Mouse (Mus musculus): ENCODE data around the gene Sdad1. TPM values are rescaled to one million over a fixed set of nuclear protein-coding genes. Genes with fewer than 3 reads are reported as not detected.
A peak's percentile ranks its signal among the peaks of the same experiment; 100 is the strongest.

Gene Sdad1
- total RNA-seq, 2 experiments from 2014 or later, result 32.1 to 36.0 TPM

- peak; percentile 92 for DNase-seq
Observed at GRCm38 (mm10) chr5:92312046-92312715, 1.9 kb upstream of the Sdad1 start.

GRCm38 (mm10) chr5:92304291-92304690 is 6.0 kb downstream of the Sdad1 start:
- peak; percentile 25 for DNase-seq

GRCm38 (mm10) chr5:92302149-92302840 is 8.0 kb downstream of the Sdad1 start:
- peak; percentile 14 for DNase-seq

- DNase-seq, result peak; percentile 14
Observed at GRCm38 (mm10) chr5:92294525-92294924, 15.8 kb downstream of the Sdad1 start.

GRCm38 (mm10) chr5:92291652-92292414 is 18.4 kb downstream of the Sdad1 start:
- no peak for DNase-seq

- DNase-seq, result no peak
Observed at GRCm38 (mm10) chr5:92287840-92288239, 22.4 kb downstream of the Sdad1 start.

GRCm38 (mm10) chr5:92283107-92283506 is 27.2 kb downstream of the Sdad1 start:
- DNase-seq, result no peak

- peak; percentile 71 for DNase-seq
Observed at GRCm38 (mm10) chr5:92282571-92282970, 27.7 kb downstream of the Sdad1 start.

- no peak for DNase-seq
Observed at GRCm38 (mm10) chr5:92278942-92279537, 31.2 kb downstream of the Sdad1 start.

- peak; percentile 92 for DNase-seq
Observed at GRCm38 (mm10) chr5:92277437-92278394, 32.6 kb downstream of the Sdad1 start, which contains the start of gene Naaa. Gene Naaa (minus strand): TSS chr5:92278170.

GRCm38 (mm10) chr5:92270496-92270895 is 39.8 kb downstream of the Sdad1 start:
- no peak for DNase-seq

- peak; percentile 75 for DNase-seq
Observed at GRCm38 (mm10) chr5:92263761-92264359, 46.4 kb downstream of the Sdad1 start.

- DNase-seq, result no peak
Observed at GRCm38 (mm10) chr5:92262646-92263045, 47.6 kb downstream of the Sdad1 start.

- DNase-seq, result no peak
Observed at GRCm38 (mm10) chr5:92256218-92256617, 54.1 kb downstream of the Sdad1 start, which contains the start of gene Ppef2. Gene Ppef2 (minus strand): TSS chr5:92256278.

- no peak for DNase-seq
Observed at GRCm38 (mm10) chr5:92254476-92254875, 55.8 kb downstream of the Sdad1 start.

- DNase-seq, result no peak
Observed at GRCm38 (mm10) chr5:92252797-92253343, 57.4 kb downstream of the Sdad1 start.

- DNase-seq, result no peak
Observed at GRCm38 (mm10) chr5:92252031-92252430, 58.2 kb downstream of the Sdad1 start.

- no peak for DNase-seq
Observed at GRCm38 (mm10) chr5:92248614-92249013, 61.7 kb downstream of the Sdad1 start.

- DNase-seq, result no peak
Observed at GRCm38 (mm10) chr5:92245483-92245882, 64.8 kb downstream of the Sdad1 start.

- DNase-seq, result no peak
Observed at GRCm38 (mm10) chr5:92244900-92245299, 65.4 kb downstream of the Sdad1 start.

- DNase-seq, result no peak
Observed at GRCm38 (mm10) chr5:92240769-92241168, 69.5 kb downstream of the Sdad1 start.
